Mouse (Mus musculus) CH12.LX (cell line): Measurements from ENCODE around the gene Utp18. TPM values are rescaled to one million over a fixed set of nuclear protein-coding genes. Genes with fewer than 3 reads are reported as not detected.

Experiments used
- DNase-seq: peaks from one replicate; pipeline ENCODE4 v3.0.0-alpha.2; 2013; ENCODE audit errors: extremely low read depth
- H3K27ac ChIP-seq: 2 replicates; pipeline ENCODE4 v1.5.1; 2012; ENCODE audit warnings: low read depth, mild to moderate bottlenecking, control low read depth, moderate library complexity; ENCODE audit not compliant: insufficient read depth
- H3K27me3 ChIP-seq: replicated peaks from 2 replicates; pipeline ENCODE3; 2012; ENCODE audit warnings: inconsistent platforms
- H3K36me3 ChIP-seq, 2 experiments: replicated peaks in 1 of 2; 2 replicates each; pipeline versions ENCODE3 to v1.6.1; 2012; ENCODE audit warnings: inconsistent platforms in 1 of 2, low read length in 1 of 2, mild to moderate bottlenecking in 1 of 2, mixed read lengths in 1 of 2, moderate library complexity in 1 of 2; ENCODE audit not compliant: control insufficient read depth in 1 of 2, insufficient read depth in 1 of 2
- H3K4me1 ChIP-seq, 2 experiments: 2 replicates each; pipeline ENCODE4 v1.6.1; 2012; ENCODE audit warnings: inconsistent platforms in 1 of 2, moderate library complexity in 1 of 2; ENCODE audit not compliant: insufficient read depth in 2 of 2, control insufficient read depth in 1 of 2
- H3K4me2 ChIP-seq: 2 replicates; pipeline ENCODE4 v1.6.1; 2012; ENCODE audit warnings: low read depth, mild to moderate bottlenecking, control low read depth; ENCODE audit not compliant: poor library complexity, insufficient read depth, severe bottlenecking
- H3K4me3 ChIP-seq, 3 experiments: fragments of 150-350 bp in 1 of 3; sonication (generic) in 1 of 3; replicated peaks in 1 of 3; 2 replicates each; pipeline versions ENCODE3 to v1.5.1; 2011 to 2012; ENCODE audit warnings: low read depth in 2 of 3, low read length in 2 of 3, mild to moderate bottlenecking in 2 of 3, moderate library complexity in 2 of 3, control low read depth in 1 of 3, improper control_type of control experiment in 1 of 3, inconsistent platforms in 1 of 3, mixed read lengths in 1 of 3; ENCODE audit not compliant: poor library complexity in 1 of 3
- H3K79me2 ChIP-seq: replicated peaks from 2 replicates; pipeline ENCODE4 v1.6.1; 2012; ENCODE audit warnings: mild to moderate bottlenecking, moderate library complexity; ENCODE audit not compliant: control insufficient read depth, poor library complexity, insufficient read depth, severe bottlenecking; ENCODE audit errors: extremely low read depth
- H3K9ac ChIP-seq: 2 replicates; pipeline ENCODE4 v1.6.1; 2012; ENCODE audit warnings: low read depth, mild to moderate bottlenecking, control low read depth, moderate library complexity; ENCODE audit not compliant: insufficient read depth
- H3K9me3 ChIP-seq: replicated peaks from 2 replicates; pipeline ENCODE3; 2012; ENCODE audit warnings: low read length, inconsistent platforms, mixed read lengths
- BHLHE40 ChIP-seq: IDR thresholded peaks from 2 replicates; pipeline ENCODE4 v1.6.1; 2011; ENCODE audit warnings: mild to moderate bottlenecking, low read depth, low read length, improper control_type of control experiment
- CHD1 ChIP-seq: IDR thresholded peaks from 2 replicates; pipeline ENCODE4 v1.6.1; 2012; ENCODE audit warnings: low read depth, low read length, improper control_type of control experiment, inconsistent platforms
- CHD2 ChIP-seq: IDR thresholded peaks from 2 replicates; pipeline ENCODE4 v1.6.1; 2011; ENCODE audit warnings: low read length, improper control_type of control experiment
- CTCF ChIP-seq, 2 experiments: IDR thresholded peaks in 1 of 2; conservative IDR thresholded peaks in 1 of 2; 2 replicates each; pipeline ENCODE4 v1.5.1; 2011 to 2012; ENCODE audit warnings: low read depth in 2 of 2, low read length in 2 of 2, improper control_type of control experiment in 1 of 2, inconsistent platforms in 1 of 2, mild to moderate bottlenecking in 1 of 2, moderate library complexity in 1 of 2
- E2F4 ChIP-seq: IDR thresholded peaks from 2 replicates; pipeline ENCODE4 v1.6.1; 2011; ENCODE audit warnings: low read depth, low read length, improper control_type of control experiment; ENCODE audit not compliant: insufficient replicate concordance
- ELF1 ChIP-seq: IDR thresholded peaks from 2 replicates; pipeline ENCODE4 v1.6.1; 2014; ENCODE audit warnings: low read depth, mild to moderate bottlenecking, inconsistent platforms, low read length, improper control_type of control experiment
- EP300 ChIP-seq: IDR thresholded peaks from 2 replicates; pipeline ENCODE4 v1.6.1; 2011; ENCODE audit warnings: low read length, improper control_type of control experiment
- ETS1 ChIP-seq: conservative IDR thresholded peaks from 2 replicates; pipeline ENCODE4 v1.6.1; 2012; ENCODE audit warnings: low read depth, mild to moderate bottlenecking, inconsistent platforms, low read length, improper control_type of control experiment, moderate library complexity
- HCFC1 ChIP-seq: IDR thresholded peaks from 2 replicates; pipeline ENCODE4 v1.6.1; 2012; ENCODE audit warnings: low read depth, mild to moderate bottlenecking, inconsistent platforms, low read length, improper control_type of control experiment
- IRF4 ChIP-seq: IDR thresholded peaks from 2 replicates; pipeline ENCODE4 v1.6.1; 2014; ENCODE audit warnings: low read depth, mild to moderate bottlenecking, inconsistent platforms, low read length, improper control_type of control experiment
- JUN ChIP-seq: IDR thresholded peaks from 2 replicates; pipeline ENCODE4 v1.6.1; 2011; ENCODE audit warnings: low read depth, mild to moderate bottlenecking, low read length, improper control_type of control experiment, moderate library complexity; ENCODE audit not compliant: insufficient read depth
- KAT2A ChIP-seq: IDR thresholded peaks from 2 replicates; pipeline ENCODE4 v1.6.1; 2012; ENCODE audit warnings: low read length, improper control_type of control experiment, inconsistent platforms; ENCODE audit not compliant: insufficient replicate concordance
- MAX ChIP-seq: IDR thresholded peaks from 2 replicates; pipeline ENCODE4 v1.6.1; 2011; ENCODE audit warnings: low read length, improper control_type of control experiment
- MAZ ChIP-seq: IDR thresholded peaks from 2 replicates; pipeline ENCODE4 v1.6.1; 2012; ENCODE audit warnings: low read depth, mild to moderate bottlenecking, inconsistent platforms, low read length, improper control_type of control experiment, moderate library complexity
- MEF2A ChIP-seq: IDR thresholded peaks from 2 replicates; pipeline ENCODE4 v1.6.1; 2014; ENCODE audit warnings: low read depth, mild to moderate bottlenecking, inconsistent platforms, low read length, improper control_type of control experiment, borderline replicate concordance
- MXI1 ChIP-seq: IDR thresholded peaks from 2 replicates; pipeline ENCODE4 v1.6.1; 2011; ENCODE audit warnings: mild to moderate bottlenecking, low read depth, low read length, improper control_type of control experiment
- MYC ChIP-seq: IDR thresholded peaks from 2 replicates; pipeline ENCODE4 v1.6.1; 2011; ENCODE audit warnings: low read depth, mild to moderate bottlenecking, improper control_type of control experiment, low read length
- NELFE ChIP-seq: IDR thresholded peaks from 2 replicates; pipeline ENCODE4 v1.6.1; 2011; ENCODE audit warnings: low read depth, low read length, improper control_type of control experiment
- NRF1 ChIP-seq: IDR thresholded peaks from 2 replicates; pipeline ENCODE4 v1.6.1; 2014; ENCODE audit warnings: low read depth, mild to moderate bottlenecking, inconsistent platforms, low read length, improper control_type of control experiment, moderate library complexity
- PAX5 ChIP-seq: IDR thresholded peaks from 2 replicates; pipeline ENCODE4 v1.6.1; 2012; ENCODE audit warnings: low read length, inconsistent platforms, mixed read lengths
- POLR2A ChIP-seq: IDR thresholded peaks from 2 replicates; pipeline ENCODE4 v1.6.1; 2011; ENCODE audit warnings: low read depth, mild to moderate bottlenecking, improper control_type of control experiment, low read length
- POLR2AphosphoS2 ChIP-seq: IDR thresholded peaks from 2 replicates; pipeline ENCODE4 v1.6.1; 2011; ENCODE audit warnings: low read depth, low read length, improper control_type of control experiment
- RCOR1 ChIP-seq: conservative IDR thresholded peaks from 2 replicates; pipeline ENCODE4 v1.6.1; 2012; ENCODE audit warnings: low read depth, mild to moderate bottlenecking, inconsistent platforms, low read length, improper control_type of control experiment
- SIN3A ChIP-seq: IDR thresholded peaks from 2 replicates; pipeline ENCODE4 v1.6.1; 2012; ENCODE audit warnings: low read length, improper control_type of control experiment, inconsistent platforms
- SMC3 ChIP-seq: IDR thresholded peaks from 2 replicates; pipeline ENCODE4 v1.6.1; 2011; ENCODE audit warnings: low read depth, low read length, improper control_type of control experiment
- TBP ChIP-seq: conservative IDR thresholded peaks from 2 replicates; pipeline ENCODE4 v1.6.1; 2011; ENCODE audit warnings: low read depth, low read length, improper control_type of control experiment
- TCF12 ChIP-seq: IDR thresholded peaks from 2 replicates; pipeline ENCODE4 v1.6.1; 2014; ENCODE audit warnings: low read depth, mild to moderate bottlenecking, inconsistent platforms, low read length, improper control_type of control experiment
- UBTF ChIP-seq: IDR thresholded peaks from 2 replicates; pipeline ENCODE4 v1.6.1; 2012; ENCODE audit warnings: low read depth, mild to moderate bottlenecking, inconsistent platforms, low read length, improper control_type of control experiment, moderate library complexity
- USF1 ChIP-seq: IDR thresholded peaks from 2 replicates; pipeline ENCODE4 v1.6.1; 2014; ENCODE audit warnings: low read depth, mild to moderate bottlenecking, inconsistent platforms, low read length, improper control_type of control experiment
- USF2 ChIP-seq: conservative IDR thresholded peaks from 2 replicates; pipeline ENCODE4 v1.6.1; 2011; ENCODE audit warnings: low read depth, low read length, improper control_type of control experiment
- ZMIZ1 ChIP-seq: IDR thresholded peaks from 2 replicates; pipeline ENCODE4 v1.6.1; 2012; ENCODE audit warnings: low read depth, mild to moderate bottlenecking, inconsistent platforms, low read length, improper control_type of control experiment
- dilution Hi-C: fragments of 300-500 bp; cut with MboI; formaldehyde crosslinking; loops from 2 replicates; pipeline ENCODE4 v1.14.3; 2020; ENCODE audit warnings: low sequenced_read_pairs; ENCODE audit not compliant: extremely low pct_unique_long_range_greater_than_20kb, extremely low pct_ligation_motif_present
- in situ Hi-C: fragments of 300-500 bp; cut with MboI; formaldehyde crosslinking; loops from 3 replicates; pipeline ENCODE4 v1.14.3; 2019; ENCODE audit warnings: low sequenced_read_pairs, low pct_ligation_motif_present, low pct_unique_long_range_greater_than_20kb, mixed read lengths
- polyA plus RNA-seq: library from polyadenylated mRNA; unstranded; fragments of >175 nt; gene quantifications from 2 replicates; pipeline ENCODE4 v1.2.1, GENCODE M21; 2012; ENCODE audit warnings: low read depth; ENCODE audit not compliant: insufficient read length
- total RNA-seq, 2 experiments: library from RNA; depleted of rRNA; stranded (reverse); fragments of 300-350 nt in 1 of 2; fragments of >200 nt in 1 of 2; gene quantifications; 2 replicates each; pipeline ENCODE4 v1.2.3; 2012 to 2014

Gene Utp18
- total RNA-seq (2012; rRNA removed) (61.8 and 76.0 TPM in 2 replicates), total RNA-seq (2014; rRNA removed) (132 and 153 TPM in 2 replicates), polyA plus RNA-seq (93.9 and 117 TPM in 2 replicates)

DNA sequence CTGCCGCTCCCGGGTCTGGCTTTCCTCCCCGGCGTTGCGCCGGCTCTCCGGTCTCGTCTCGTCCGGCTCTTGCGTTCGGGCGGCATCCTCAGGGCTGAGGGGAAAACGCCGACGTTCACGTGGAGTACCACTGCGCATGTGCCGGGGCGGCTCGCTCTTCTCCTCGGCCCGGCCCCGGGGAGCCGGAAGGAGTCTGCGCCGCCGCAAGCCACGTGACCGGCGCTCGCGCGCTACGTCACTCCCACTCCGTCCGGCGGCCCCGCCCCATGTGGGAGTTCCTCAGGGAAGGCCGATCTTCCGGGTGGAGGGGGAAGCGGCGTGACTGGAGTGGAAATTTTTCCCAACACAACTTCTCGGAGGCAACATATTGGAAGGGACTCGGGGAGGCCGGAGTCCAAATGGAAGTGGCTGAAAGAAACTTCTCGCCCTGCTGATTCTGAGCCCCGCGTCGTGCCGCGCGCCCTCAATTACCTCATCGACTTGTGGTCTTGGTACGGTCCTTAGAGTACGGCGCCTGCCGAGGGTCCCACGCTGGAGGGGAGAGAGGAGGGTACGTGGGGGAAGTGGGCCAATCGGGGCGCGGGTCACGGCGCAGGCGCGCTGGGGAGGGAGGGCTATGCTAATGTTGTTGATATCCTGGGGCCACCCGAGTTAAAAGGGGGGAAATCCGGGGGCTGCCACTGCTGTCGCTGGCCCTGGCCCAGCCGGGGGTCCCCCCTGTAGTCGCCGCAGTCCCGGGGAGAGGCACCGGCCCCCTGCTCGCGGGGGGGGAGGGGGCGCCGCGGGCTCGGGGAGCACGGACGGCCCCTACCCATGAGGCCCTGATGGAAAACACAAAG is at the start of gene Utp18, which contains the start of gene Mbtd1:
Gene Utp18, minus strand, starts transcription at position 195 of the 839 bp plus-strand sequence.
Gene Mbtd1, plus strand, starts transcription at position 281 of the 839 bp plus-strand sequence.
- no peaks in the 10 kb centered on the region for H3K27me3 ChIP-seq
- dilution Hi-C loops: no loop called here
- TF ChIP-seq E2F4 (no peak), MAZ (peak; percentile 63), BHLHE40 (peak; percentile 93), NRF1 (peak; percentile 90), MYC (0 out of 2 replicates have a peak, but pooled peaks have one; percentile 55), USF1 (peak; percentile 97), CHD2 (no peak; the same call in 1 of the 2 replicates), CTCF (conservative IDR thresholded peaks at IDR 0.05 in 1 of 2, IDR thresholded peaks at IDR 0.05 in 1 of 2; ENCODE audit: low read depth in 2 of 2, low read length in 2 of 2) (no peak), ELF1 (peak; percentile 94), IRF4 (peak; percentile 75), SMC3 (no peak), SIN3A (peak; percentile 22; the same call in 1 of the 2 replicates), PAX5 (no peak), RCOR1 (peak; percentile 69; the same call in 1 of the 2 replicates), EP300 (0 out of 2 replicates have a peak, but pooled peaks have one; percentile 11), TBP (0 out of 2 replicates have a peak, but pooled peaks have one; percentile 11), MXI1 (peak; percentile 90), TCF12 (0 out of 2 replicates have a peak, but pooled peaks have one; percentile 29), UBTF (no peak), MEF2A (peak; percentile 16), MAX (peak; percentile 97), ZMIZ1 (0 out of 2 replicates have a peak, but pooled peaks have one; percentile 1), CHD1 (peak; percentile 98), POLR2A (peak; percentile 83), NELFE (peak; percentile 44; the same call in 1 of the 2 replicates), KAT2A (peak; percentile 47; the same call in 1 of the 2 replicates), ETS1 (peak; percentile 40; the same call in 1 of the 2 replicates), USF2 (peak; percentile 93), JUN (no peak), POLR2AphosphoS2 (0 out of 2 replicates have a peak, but pooled peaks have one; percentile 69), HCFC1 (peak; percentile 74)
- TF ChIP-seq, all 38 proteins: peak for 24
- no peaks in the 10 kb centered on the region for H3K9me3 ChIP-seq
- peak within 1 kb of the TSS; percentile 99 for H3K4me2 ChIP-seq
- H3K79me2 ChIP-seq: peaks cover 67% of the 10 kb centered on the region
- H3K36me3 ChIP-seq: peaks cover 11 to 50% of the 10 kb centered on the region in 2 experiments
- in situ Hi-C loops: no loop called here
- peak within 1 kb of the TSS; percentile 92 for H3K27ac ChIP-seq
- peak within 1 kb of the TSS; percentile 89 to 95 (median 89) for H3K4me3 ChIP-seq
- peaks cover 8 to 49% of the 10 kb centered on the region in 2 experiments for H3K4me1 ChIP-seq
- H3K9ac ChIP-seq: peak within 1 kb of the TSS; percentile 90
- peak; percentile 97 for DNase-seq
